Mouse (Mus musculus) A20 (cell line): ENCODE data around the gene Catip.

ENCODE experiments used
- DNase-seq: peaks from one replicate; pipeline ENCODE4 v3.0.0-alpha.2; 2011; ENCODE audit warnings: low read depth, low spot score

Gene Catip

GRCm38 (mm10) chr1:74397919-74398451 is 36.1 kb downstream of the Catip start:
- DNase-seq: peak; percentile 91

- DNase-seq: no peak
Measured at GRCm38 (mm10) chr1:74400531-74400930, 38.6 kb downstream of the Catip start.

- no peak for DNase-seq
Measured at GRCm38 (mm10) chr1:74401015-74401702, 39.3 kb downstream of the Catip start.

GRCm38 (mm10) chr1:74404206-74404605 is 42.3 kb downstream of the Catip start:
- no peak for DNase-seq

GRCm38 (mm10) chr1:74408589-74409504 is 46.9 kb downstream of the Catip start, which contains the start of gene Vil1:
TSS of gene Vil1 (plus strand) at chr1:74409376.
- DNase-seq: no peak

- DNase-seq: no peak
Measured at GRCm38 (mm10) chr1:74411753-74412325, 49.9 kb downstream of the Catip start.

- DNase-seq: no peak
Measured at GRCm38 (mm10) chr1:74412711-74413110, 50.8 kb downstream of the Catip start.

- DNase-seq: peak; percentile 63
Measured at GRCm38 (mm10) chr1:74415143-74415542, 53.2 kb downstream of the Catip start.
